Mouse (Mus musculus) monocyte, adult 2 months (primary cell): ENCODE data around the gene Spata46.
A peak's percentile ranks its signal among the peaks of the same experiment; 100 is the strongest.

Source experiments
- DNase-seq, 2 experiments: peaks; one replicate each; pipeline ENCODE4 v3.0.0; 2022; ENCODE audit warnings: low spot score in 2 of 2, low read depth in 1 of 2

Gene Spata46

DNA sequence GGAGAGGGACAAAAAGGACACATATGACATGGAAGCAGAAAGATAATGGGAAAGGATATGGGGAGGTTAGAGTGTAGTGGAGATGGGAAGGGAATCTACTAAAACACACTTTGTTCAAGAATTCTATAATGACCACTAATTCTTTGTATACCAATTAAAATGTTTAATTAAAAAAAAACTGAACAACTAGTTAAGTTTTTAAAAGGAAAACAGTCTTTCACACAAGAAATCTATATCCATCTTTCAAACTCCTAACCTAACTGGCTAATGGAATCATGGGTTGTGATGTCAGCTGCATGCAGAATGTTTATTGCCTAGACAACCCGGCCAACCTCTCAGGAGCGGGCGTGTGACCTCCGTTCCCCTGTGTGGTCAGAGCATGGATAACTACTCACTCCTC is at the start of gene Spata46:
TSS of gene Spata46 (plus strand) at position 301 of the 400 bp plus-strand sequence.
- no peak for DNase-seq

DNA sequence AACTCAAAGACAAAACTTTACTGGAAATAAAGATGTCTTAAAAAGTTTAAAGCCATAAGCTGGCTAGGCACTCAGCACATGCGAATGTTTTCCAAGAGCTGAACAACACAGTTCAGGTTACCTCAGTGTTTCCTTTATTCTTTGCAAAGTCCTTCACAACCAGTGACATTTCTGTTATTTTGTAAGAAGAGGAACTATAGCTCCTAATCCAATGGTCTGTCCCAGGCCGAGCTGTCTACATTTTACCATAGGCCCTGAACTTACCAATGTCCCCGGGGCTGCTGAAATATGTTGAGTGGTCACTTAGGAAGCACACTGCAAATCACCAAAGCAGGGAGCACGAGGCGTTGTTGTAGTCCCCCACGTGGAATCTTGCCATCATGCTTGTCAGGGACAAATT is 38.3 kb upstream of the Spata46 start:
- DNase-seq: no peak

DNA sequence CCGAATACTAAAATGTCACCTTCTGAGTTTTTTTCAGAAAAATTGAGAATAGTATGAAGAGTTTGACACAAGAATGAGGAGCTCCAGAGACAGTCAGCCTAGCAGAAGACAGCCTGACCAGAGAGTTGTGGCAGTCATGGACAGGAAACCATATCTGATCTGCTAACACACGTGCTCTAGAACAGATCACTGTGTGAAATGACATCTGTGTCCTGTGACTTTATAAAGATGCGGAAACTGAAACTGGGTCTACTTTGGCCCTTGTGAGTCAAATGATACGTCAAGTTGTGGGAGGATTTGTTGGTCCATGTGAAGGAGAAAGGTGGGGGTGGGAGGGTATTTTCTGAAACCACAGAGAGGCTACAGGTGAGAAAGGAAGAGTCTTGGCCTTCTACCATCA is 37.9 kb upstream of the Spata46 start:
- no peak for DNase-seq

DNA sequence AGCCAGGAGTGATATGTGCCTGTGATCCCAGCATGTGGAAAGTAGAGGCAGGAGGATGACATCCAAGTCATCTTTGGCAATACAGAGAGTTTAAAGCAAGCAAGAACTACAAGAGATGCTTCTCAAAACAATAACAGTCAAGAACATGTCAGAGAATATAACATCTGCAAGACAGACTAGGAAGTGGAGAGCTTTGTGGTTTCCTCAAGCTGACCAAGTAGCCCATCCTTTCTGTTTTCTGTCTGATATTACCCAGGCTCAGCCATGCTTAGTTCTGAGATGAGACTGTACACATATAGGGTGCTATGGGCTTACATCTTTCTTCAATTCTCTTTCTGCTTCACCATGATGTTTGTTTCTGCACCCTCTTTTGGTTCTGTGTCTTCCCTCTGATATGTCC is 35.4 kb upstream of the Spata46 start:
- DNase-seq: no peak

DNA sequence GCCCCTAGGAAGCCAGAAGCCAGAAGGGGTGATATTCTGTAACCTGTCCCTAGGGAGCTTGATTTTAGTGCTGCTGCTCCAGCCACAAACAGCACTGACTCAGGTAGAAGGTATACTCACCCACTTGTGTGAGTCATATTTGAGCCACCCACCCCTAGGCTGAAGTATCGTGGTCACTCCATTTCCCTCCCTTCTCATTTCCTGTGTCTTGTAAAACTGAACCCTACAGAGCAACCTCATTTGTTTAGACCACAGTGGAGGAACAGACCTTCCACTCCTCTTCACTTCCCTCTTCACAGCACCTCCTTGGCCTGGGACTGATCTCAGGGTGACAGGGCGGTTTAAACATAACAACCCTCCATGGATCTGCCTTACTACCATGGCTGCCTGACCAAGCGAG is 31.6 kb upstream of the Spata46 start, which contains the start of gene Sh2d1b1:
TSS of gene Sh2d1b1 (plus strand) at position 305 of the 400 bp plus-strand sequence.
- DNase-seq: no peak

DNA sequence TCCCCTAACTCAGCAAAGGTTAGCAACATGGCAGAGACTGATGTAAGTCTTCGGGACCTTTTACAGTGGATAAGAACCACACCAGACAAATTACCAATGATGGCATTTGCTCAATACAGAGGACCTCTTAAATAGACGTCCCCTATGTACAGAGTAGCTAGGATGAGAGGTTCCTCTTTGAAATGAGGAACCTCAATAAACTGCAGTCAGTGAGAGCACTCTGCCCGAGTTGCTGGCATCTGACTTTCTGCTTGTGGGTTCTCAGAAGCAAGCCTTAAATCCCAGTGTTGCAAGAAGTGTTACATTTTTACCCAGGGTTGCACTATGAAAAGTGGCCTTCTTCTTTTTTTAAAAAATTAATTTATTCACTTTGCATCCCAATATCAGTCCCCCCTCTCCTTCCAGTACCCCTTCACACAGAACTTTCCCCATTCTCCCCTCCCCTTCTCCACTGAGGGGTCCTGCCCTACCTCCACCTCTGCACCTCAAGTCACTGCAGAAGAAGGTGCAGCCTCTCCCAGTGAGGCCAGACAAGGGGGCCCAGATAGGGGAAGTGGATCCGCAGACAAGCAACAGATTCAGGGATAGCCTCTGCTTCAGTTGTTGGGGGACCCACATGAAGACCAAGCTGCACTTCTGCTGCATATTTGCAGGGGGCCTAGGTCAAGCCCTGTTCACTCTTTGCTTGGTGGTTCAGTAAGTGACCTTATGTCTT is 26.0 kb upstream of the Spata46 start:
- peak; percentile 43 to 50 for DNase-seq

DNA sequence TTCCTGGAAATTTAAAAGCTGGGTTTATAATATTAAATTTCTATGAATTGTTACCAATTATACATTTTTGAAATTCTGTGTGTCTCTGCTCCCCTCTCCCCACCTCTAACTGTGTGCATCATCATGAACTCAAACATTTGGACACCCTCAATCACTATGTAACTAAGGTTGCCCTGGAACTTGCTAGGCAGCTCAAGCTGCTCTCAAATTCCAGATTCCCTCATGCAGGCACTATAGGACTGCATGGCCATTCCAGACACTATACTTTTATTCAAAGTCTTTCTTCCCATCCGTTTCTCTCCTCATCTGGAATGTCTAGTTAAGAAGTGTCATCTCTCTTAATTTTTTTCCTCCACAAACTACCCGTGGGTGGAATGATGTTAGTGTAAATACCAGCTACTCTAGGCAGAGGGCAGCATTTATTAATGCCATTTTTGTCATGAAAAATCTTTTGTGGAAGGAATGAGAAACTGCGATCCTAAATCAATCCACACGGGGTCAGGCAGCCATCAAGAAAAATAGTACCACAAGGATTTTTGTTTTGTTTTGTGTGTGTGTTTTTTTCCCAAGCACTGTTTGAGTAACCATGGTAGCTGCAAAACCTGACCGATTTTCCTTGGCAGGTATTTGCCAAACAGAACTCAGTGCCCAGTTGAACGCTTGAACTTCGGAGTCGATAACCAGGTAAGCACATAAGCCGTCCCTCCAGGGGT is 16.2 kb upstream of the Spata46 start:
- no peak for DNase-seq

DNA sequence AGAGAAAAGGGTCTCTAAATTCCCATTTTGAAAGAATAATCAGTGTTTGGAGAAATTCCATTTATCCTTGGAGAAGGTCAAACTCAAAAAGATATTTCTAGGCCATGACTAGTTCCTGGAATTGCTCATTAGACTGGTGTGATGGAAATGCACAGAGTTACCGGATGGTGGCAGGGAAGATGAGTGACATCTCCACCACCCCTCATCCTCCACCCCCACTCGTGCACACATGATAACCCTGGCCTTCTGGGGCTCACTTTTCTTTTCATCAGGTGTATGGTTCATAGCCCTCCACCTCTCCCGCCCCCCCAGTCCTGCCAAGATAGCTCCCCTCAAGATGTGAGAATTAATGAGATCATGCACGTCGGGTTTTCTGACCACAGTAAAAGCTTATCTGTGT is 15.3 kb upstream of the Spata46 start:
- no peak for DNase-seq

DNA sequence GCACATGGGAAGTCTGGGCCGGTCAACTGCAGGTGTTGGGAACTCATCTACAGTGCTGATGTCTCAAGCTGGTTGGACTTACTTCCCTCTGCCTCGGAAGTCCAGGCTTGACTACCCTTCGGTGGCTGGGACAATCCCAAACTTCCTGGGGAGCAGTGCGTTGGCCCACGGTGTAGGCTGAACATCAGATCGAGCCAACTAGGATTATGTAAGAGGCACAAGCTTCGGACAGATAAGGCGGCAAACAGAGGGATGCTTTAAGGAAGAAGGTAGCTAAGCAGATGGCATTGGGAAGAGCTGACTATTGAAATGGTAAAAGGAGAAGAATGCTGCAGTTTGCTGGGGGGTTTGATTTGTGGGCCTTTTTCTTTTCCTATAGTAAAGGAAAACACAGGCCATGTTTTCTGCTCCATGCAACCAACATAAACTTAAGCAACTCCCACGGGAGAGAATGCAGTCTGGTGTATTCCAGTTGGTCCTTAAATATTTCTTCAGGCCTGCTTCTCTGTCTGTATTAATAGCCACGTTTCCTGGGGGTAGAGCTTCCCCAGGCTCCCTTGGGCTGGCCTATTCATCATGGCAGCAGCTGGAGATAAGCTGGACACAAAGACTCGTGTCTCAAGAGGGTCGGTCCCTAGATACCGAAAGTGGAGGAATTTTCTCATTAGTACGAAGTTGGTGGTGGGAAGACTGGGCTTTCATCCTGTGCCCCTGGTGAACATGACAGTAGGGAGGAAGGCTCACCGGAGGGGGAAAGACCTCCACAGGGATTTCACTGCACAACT is 13.6 kb upstream of the Spata46 start:
- DNase-seq: no peak

DNA sequence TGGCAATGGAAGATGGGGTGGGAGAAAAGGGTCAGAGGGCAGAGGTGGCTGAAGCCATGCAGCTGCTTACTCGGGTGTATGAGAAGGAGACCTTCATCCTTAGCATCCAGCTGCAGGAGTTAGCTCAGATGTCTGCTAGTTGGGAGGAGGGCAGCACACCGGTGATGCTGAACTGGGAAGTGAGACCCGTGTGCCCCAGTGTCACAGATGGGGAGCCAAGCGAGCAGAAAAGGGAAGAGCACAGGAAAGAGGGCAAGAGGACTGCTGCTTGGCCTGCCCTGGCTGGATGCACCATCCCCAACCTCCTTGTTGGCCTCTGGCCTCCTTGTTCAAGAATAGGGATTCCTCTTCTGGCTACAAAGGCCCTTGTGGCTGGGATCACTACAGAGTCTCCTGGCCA is 9.1 kb upstream of the Spata46 start:
- DNase-seq: no peak

DNA sequence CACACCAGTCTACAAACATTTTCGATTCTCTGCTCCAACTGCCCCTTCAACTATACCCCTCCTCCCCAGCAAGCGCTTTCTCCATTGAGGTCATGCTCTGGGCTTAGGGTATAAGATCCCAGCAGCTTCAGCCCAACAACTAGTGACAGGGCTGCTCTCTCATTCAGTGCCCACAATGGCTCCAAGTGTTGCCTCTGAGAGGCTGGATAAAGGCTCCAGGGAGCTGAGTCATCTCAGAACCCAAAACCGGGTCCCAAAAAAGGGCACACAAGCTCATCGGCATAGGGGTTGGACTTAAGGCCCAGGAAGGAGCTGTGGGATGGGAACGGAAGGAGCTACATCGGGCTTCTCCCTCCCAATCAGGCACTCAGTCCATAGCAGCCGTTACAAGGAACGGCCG is 6.9 kb upstream of the Spata46 start:
- no peak for DNase-seq

DNA sequence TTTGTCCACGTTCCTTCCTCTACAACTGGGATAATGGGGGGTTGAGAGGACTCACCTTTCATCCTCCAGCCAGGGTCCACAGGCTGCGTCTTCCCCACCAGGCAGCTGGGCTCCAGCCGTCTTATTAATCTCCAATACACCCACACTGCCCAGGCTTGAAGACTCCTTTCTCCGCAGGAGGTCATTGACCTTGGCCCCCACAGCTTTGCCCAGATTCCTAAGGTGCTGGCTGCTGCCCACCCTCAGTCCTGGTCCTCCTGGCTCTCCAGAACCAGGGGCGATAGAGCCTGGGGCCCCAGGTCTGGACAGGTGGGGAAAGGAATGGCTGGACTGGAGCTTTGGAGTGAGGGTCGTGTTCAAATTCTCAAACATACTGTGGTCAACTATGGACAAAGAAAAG is 6.1 kb upstream of the Spata46 start:
- no peak for DNase-seq

DNA sequence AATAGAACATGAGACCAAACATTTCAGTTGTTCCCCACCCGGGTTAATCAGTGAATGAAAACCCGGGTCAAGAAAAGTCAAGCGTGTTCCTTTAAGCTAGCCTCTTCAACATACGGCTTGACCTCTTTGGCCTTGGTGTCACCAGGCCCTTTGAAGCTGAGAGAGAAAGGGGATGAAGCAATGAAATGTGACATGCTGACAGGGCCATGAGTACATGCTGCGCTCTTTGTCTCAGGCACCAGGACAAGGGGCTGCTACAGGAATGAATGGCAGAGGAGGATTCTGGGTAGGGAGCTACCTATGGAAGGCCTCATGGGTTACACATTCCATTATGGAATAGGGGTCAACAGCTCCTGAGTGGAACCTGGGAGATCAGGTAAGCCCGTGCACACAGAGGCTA is 5.5 kb upstream of the Spata46 start:
- DNase-seq: no peak

DNA sequence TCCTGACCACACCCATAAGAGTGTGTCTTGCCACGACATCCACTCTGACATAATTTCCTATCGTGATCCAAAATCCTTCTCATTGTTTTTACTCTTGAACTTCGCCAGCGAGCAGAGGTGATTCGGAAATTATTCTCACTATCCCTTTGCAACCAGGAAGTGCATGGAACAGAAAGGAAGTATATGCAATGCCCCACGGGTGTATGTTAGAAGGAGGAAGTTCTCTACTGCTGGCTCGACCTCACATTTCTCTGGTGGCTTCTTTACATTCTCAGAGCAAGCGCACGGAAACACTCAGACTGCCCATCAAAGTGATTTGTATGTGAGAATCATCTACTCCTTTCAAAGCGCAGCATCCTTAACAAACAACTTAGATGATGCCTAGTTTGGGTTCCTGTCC is 3.6 kb upstream of the Spata46 start:
- DNase-seq: no peak

DNA sequence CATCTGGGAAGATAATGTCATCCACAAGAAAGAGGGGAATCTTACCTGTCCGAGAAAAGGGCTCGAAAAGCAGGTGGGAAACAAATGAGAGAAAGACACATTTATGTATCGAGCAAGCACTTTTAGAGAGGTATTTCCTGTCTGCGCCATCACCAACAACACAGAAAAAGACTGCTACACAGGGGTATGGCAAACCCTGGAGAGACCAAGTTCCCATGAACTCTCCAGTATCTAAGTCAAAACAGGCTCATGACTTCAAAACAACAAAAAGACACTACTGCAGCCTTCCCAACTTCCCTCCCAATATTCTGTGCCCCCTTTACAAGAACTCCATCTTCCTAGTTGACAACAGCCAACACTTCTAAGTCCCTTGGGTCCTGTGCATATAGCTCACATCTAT is 2.4 kb upstream of the Spata46 start, which contains the start of gene Gm7694:
TSS of gene Gm7694 (minus strand) at position 101 of the 400 bp plus-strand sequence.
- DNase-seq: no peak

DNA sequence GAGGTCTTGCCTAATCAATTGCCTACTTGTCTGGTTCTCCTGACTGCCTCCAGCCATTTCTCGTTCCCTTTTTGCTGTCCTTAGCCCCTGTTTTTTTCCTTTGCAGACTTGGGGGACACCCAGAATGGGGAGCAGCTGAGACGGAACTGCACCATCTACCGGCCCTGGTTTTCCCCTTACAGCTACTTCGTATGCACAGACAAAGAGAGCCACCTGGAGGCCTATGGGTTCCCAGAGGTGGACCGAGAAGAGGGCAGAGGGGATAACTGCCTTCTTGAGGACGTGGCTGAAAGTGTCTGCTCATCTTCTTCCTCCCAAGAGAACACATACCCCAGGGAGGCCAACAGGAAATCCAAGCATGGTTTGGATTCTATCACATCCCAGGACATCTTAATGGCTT is 2.8 kb downstream of the Spata46 start:
- DNase-seq: no peak

DNA sequence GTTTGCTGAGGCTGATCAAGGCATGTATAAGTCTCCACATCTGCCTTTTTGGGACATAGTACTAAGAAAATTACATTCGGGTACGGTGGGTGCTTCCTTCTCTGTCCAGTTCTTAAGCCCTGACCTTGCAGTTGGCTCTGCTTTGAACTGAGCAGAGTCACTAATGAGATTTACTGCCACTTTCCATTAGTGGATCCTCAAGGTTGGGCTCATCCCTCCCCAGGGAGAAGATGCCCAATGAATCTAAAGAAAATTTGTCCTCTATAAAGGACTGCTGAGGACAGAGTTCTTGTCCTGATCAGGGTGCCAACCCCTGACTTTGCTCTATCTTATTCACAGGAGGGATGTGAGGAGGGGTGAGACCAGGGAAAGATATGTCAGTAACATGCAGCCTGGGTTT is 13.4 kb downstream of the Spata46 start:
- DNase-seq: no peak

DNA sequence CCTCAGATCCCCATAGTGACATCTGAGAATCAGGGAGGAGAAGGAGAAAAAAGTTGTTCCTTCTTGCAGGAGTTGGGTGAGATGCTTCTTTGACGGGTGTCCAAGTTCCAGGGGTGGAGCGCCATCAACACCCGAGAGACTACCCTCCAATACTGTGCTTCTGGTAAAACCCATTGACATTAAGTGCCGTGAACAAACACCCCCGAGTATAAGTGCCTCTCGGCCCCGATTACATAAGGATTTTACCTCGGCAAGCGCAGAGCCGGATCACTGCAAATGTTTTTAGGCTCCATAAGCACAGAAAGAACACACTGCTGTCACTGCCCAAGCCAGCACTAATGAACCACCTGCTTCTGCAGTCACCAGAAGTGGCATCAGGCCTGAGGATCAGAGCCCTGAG is 14.4 kb downstream of the Spata46 start:
- DNase-seq: no peak

DNA sequence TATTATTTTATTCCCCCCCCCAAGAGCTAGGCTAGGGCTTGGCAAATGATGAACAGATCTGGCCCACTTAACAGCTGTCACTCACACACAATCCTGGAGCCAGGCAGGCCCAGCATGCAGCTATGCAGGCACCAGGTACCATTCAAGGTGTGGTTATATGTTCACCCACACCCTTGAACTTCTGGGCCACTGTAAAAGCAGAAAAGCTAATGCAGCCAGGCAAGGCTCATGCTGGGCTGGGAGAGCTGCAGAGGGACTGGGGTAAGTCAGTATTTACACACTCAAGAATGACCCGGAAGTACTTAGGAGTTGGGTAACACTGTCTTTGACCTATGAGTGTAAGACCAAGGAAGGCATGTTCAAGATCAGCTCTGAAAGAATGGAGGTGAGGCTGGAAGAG is 15.7 kb downstream of the Spata46 start:
- DNase-seq: no peak

DNA sequence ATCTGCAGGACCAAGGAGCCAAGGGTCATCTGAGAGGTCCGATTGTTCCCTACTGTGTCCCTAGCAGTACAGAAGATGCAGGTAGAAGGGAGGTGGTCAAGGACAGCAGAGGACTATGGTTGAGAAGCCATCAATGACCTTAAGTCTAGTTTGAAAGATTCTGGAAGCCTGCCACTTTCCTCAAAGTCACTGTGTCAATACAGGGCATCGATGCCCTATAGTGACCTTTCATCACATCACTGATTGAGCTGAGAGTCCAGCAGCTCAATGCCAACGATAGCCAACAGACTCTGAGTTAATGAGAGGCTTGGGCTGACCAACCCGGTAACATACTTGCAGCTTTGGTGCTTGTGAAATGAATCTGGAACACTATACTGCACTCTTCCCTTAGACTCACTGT is 16.7 kb downstream of the Spata46 start:
- DNase-seq: no peak

DNA sequence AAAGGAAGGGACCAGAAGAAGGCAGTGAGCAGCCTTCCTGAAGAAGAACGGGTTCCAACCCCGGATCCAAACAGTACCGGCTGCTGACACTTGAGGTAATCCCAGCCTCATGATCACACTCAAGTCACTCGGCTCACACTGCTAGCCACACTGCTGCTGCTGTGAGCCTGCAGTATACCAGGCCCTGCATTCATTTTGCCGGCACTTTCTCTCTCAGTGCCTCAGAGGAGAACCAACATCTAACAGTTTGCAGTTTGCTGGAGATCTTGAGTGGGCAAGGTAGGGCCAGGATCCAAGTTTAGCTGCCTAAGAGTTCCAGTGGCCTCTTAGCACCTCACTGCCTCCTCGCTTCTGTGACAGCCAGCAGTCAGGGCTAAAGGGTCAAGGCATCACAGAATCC is 23.3 kb downstream of the Spata46 start:
- DNase-seq: no peak

DNA sequence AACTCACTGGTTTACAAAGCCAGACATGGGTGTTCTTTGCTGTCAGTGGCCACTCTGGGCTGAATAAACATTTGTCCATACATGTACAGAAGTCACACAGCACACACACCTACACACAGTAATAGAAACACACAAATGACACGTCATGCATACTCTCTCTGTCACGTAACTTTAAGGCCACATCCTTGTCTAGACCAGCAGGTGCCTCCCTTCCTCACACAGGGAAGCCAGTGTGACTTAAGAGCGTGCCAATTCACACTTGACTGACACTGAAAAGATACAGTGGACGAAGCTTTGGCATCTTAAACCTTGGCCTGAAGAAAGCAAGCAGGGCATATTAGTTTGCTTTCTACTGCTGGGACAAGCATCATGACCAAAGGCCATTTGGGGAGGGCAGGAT is 24.2 kb downstream of the Spata46 start:
- no peak for DNase-seq
